Mouse (Mus musculus) thymus, postnatal 10 days (tissue): ENCODE measurements around the gene Gba.

ENCODE experiments used
- DNase-seq, 2 experiments: peaks; one replicate each; pipeline ENCODE4 v3.0.0; 2021; ENCODE audit warnings: low spot score in 2 of 2

The Gba gene

GRCm38 (mm10) chr3:89238494-89238893 lies 35.8 kb downstream of the Gba start:
- DNase-seq, result no peak

- DNase-seq, result peak in 1 of 2 experiments; percentile 21
Observed at GRCm38 (mm10) chr3:89242331-89242895, 39.7 kb downstream of the Gba start.

- peak; percentile 71 to 75 for DNase-seq
Observed at GRCm38 (mm10) chr3:89243609-89244008, 40.9 kb downstream of the Gba start.

- DNase-seq, result peak; percentile 14 to 38
Observed at GRCm38 (mm10) chr3:89244158-89244981, 41.6 kb downstream of the Gba start.

- DNase-seq, result peak; percentile 48 to 66
Observed at GRCm38 (mm10) chr3:89244982-89245687, 42.4 kb downstream of the Gba start.

- DNase-seq, result peak; percentile 32 to 33
Observed at GRCm38 (mm10) chr3:89245688-89246171, 43.0 kb downstream of the Gba start, which contains the start of gene Krtcap2. Gene Krtcap2, plus strand, starts transcription at chr3:89245966.

GRCm38 (mm10) chr3:89246261-89247100 lies 43.8 kb downstream of the Gba start, which contains the start of gene Trim46:
Gene Trim46, minus strand, starts transcription at chr3:89246309.
- peak; percentile 77 to 84 for DNase-seq

GRCm38 (mm10) chr3:89247466-89247865 lies 44.7 kb downstream of the Gba start:
- no peak for DNase-seq

GRCm38 (mm10) chr3:89250435-89251040 lies 47.8 kb downstream of the Gba start:
- peak in 1 of 2 experiments; percentile 63 for DNase-seq

- peak; percentile 68 to 70 for DNase-seq
Observed at GRCm38 (mm10) chr3:89251365-89251895, 48.7 kb downstream of the Gba start.

- no peak for DNase-seq
Observed at GRCm38 (mm10) chr3:89254994-89255393, 52.3 kb downstream of the Gba start.

- no peak for DNase-seq
Observed at GRCm38 (mm10) chr3:89256177-89256576, 53.4 kb downstream of the Gba start.
